Mouse (Mus musculus) cortical plate, adult 2 months (tissue): Measurements from ENCODE around the gene Muc1.

Source experiments
- CTCF ChIP-seq: fragments of 200-500 bp; IDR thresholded peaks from 2 replicates; pipeline ENCODE4 v1.5.1; 2011; ENCODE audit warnings: mild to moderate bottlenecking, control low read depth, low read length; ENCODE audit not compliant: insufficient read depth; ENCODE audit errors: extremely low read depth
- POLR2A ChIP-seq: fragments of 200-500 bp; IDR thresholded peaks from 2 replicates; pipeline ENCODE4 v1.6.1; 2011; ENCODE audit warnings: mild to moderate bottlenecking, low read length, control low read depth; ENCODE audit not compliant: insufficient read depth; ENCODE audit errors: extremely low read depth

DNA sequence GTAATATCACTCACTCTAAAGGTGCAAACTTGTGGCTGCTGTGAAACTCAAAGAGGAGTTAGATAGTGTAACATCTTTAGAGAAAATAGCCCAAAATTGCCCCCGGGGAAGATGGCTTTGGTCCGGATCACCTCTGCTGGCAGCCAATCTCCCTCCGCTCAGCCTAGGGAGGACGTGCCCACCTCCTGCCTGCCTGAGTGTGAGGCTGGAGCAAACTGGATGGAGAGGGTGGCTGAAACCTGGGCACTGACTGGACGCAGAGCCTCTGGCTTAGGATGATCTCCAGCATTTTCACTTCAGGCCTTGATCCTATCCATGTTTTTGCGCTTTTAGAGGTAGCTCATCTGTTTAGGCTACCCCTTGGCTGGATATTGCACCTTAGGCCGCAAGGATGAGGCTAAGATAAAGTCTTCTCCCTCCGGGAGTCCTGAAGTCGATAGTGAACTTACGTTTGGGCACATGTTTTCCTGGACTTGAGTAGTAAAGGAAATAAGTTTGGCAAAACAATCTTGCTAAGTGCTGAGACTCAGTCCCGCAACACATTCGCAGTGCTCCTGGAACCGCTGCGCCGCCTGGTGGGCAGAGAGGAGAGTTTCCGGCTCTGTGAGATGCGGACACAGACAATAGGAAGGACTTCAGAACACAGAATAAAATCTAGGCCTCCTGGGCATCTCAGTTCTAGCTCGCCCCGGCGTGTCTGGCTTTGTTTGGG lies 52.9 kb downstream of the Muc1 start:
- TF ChIP-seq POLR2A (no peak), CTCF (peak; percentile 96)
